Mouse (Mus musculus) limb, embryonic 14.5 days (tissue): ENCODE data around the gene Slc35b2. TPM values are rescaled to one million over a fixed set of nuclear protein-coding genes. Genes with fewer than 3 reads are reported as not detected.

Source experiments
- ATAC-seq: fragments of 200-750 bp; cut with Nextera tagmentation; 2 replicates; pipeline ENCODE4 v1.8.0; 2017; ENCODE audit warnings: low read depth, moderate number of reproducible peaks, moderate TSS enrichment; ENCODE audit not compliant: low FRiP score
- DNase-seq: peaks from one replicate; pipeline ENCODE4 v3.0.0-alpha.2; 2015; ENCODE audit warnings: low spot score
- H3K27ac ChIP-seq: fragments of 300-500 bp; sonication (generic); replicated peaks from 2 replicates; pipeline ENCODE4 v1.5.1; 2014; ENCODE audit warnings: low read depth, mild to moderate bottlenecking, low read length, moderate library complexity, mixed read lengths
- H3K27me3 ChIP-seq: fragments of 300-500 bp; sonication (generic); 2 replicates; pipeline ENCODE4 v1.6.1; 2014; ENCODE audit warnings: low read length, mixed read lengths; ENCODE audit not compliant: control insufficient read depth, insufficient read depth
- H3K36me3 ChIP-seq: fragments of 300-500 bp; sonication (generic); 2 replicates; pipeline ENCODE4 v1.6.1; 2014; ENCODE audit warnings: mild to moderate bottlenecking, low read length, moderate library complexity, mixed read lengths; ENCODE audit not compliant: control insufficient read depth, insufficient read depth
- H3K4me1 ChIP-seq: fragments of 300-500 bp; sonication (generic); 2 replicates; pipeline ENCODE4 v1.6.1; 2014; ENCODE audit warnings: antibody characterized with exemption, low read length, mixed read lengths; ENCODE audit not compliant: control insufficient read depth, insufficient read depth
- H3K4me2 ChIP-seq: fragments of 300-500 bp; sonication (generic); replicated peaks from 2 replicates; pipeline ENCODE4 v1.6.1; 2014; ENCODE audit warnings: low read depth, mild to moderate bottlenecking, low read length, moderate library complexity; ENCODE audit not compliant: severe bottlenecking
- H3K4me3 ChIP-seq: fragments of 300-500 bp; sonication (generic); replicated peaks from 2 replicates; pipeline ENCODE4 v1.5.1; 2014; ENCODE audit warnings: low read length
- H3K9ac ChIP-seq: fragments of 300-500 bp; sonication (generic); 2 replicates; pipeline ENCODE4 v1.6.1; 2014; ENCODE audit warnings: mild to moderate bottlenecking, low read depth, low read length, moderate library complexity; ENCODE audit not compliant: severe bottlenecking
- H3K9me3 ChIP-seq: fragments of 300-500 bp; sonication (generic); 2 replicates; pipeline ENCODE4 v1.6.1; 2016; ENCODE audit warnings: low read length; ENCODE audit not compliant: control insufficient read depth
- POLR2A ChIP-seq: fragments of 200-500 bp; IDR thresholded peaks from 2 replicates; pipeline ENCODE4 v1.8.0; 2012; ENCODE audit warnings: inconsistent platforms, mild to moderate bottlenecking, moderate library complexity, borderline replicate concordance; ENCODE audit not compliant: insufficient read depth, insufficient read length; ENCODE audit errors: extremely low read depth
- WGBS: fragments of 180-500 bp; shearing (Covaris S2); extraction: QIAGEN DNeasy Blood & Tissue Kit; methylation state at CpG from one replicate; pipeline ENCODE4 v1.1.7; 2014; 5-methylcytosine and 5-hydroxymethylcytosine counted together
- polyA plus RNA-seq, 2 experiments: library from polyadenylated mRNA; depleted of rRNA in 1 of 2; stranded (reverse) in 1 of 2; unstranded in 1 of 2; fragments of >200 nt; fragmentation: Nextera tagmentation in 1 of 2; extraction: Ambion mirVana in 1 of 2; gene quantifications; 2 replicates each; pipeline versions ENCODE4 v1.2.1 to v1.2.3; 2012 to 2014

Gene Slc35b2
- polyA plus RNA-seq, 2 experiments, result 96.9 to 138 TPM

DNA sequence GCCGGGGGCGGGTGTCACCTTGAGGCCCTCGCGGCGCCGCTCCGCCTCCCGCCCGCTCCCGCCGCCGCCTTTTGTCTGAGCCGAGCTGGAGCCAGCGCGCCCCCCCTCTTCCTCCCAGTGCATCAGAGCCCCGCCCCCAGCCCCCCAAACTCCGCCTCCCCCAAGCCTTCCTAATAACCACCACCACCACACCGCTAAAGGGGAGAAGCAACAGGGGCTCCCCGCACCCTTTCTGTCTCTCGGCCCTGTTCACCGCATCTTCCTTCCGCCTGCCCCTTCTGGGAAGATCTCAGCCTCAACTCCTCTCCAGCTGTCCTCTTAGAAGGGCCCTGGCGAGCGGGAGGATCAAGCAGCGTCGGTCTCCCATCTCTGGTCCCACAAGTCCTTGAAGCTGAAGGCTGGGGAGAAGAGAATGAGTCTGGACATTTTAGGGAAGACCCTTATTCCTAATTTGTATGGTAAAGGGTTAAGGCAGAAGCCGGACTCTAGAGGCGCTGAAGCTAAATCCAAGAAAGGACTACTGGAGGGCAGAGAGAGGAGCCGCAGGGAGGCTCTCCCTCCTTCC lies 14.0 kb upstream of the Slc35b2 start, which contains the start of gene Tmem151b:
Gene Tmem151b, minus strand, starts transcription at position 61 of the 565 bp plus-strand sequence.
- H3K4me3 ChIP-seq, result peak within 1 kb of the TSS; percentile 79
- H3K4me1 ChIP-seq, result peaks cover 9% of the 10 kb centered on the region; the same call in 1 of the 2 replicates
- TF ChIP-seq POLR2A, result no peak
- peak; percentile 69 for DNase-seq
- peak; percentile 53 for ATAC-seq
- H3K4me2 ChIP-seq, result peak within 1 kb of the TSS; percentile 82
- H3K36me3 ChIP-seq, result peaks cover 12% of the 10 kb centered on the region; the same call in 1 of the 2 replicates
- peak within 1 kb of the TSS; percentile 65 for H3K27ac ChIP-seq
- H3K27me3 ChIP-seq, result peaks cover 31% of the 10 kb centered on the region
- WGBS, result 1% methylated on average over 17 of the region's 29 CpGs
- H3K9me3 ChIP-seq, result no peaks in the 10 kb centered on the region
- H3K9ac ChIP-seq, result peak within 1 kb of the TSS; percentile 87

DNA sequence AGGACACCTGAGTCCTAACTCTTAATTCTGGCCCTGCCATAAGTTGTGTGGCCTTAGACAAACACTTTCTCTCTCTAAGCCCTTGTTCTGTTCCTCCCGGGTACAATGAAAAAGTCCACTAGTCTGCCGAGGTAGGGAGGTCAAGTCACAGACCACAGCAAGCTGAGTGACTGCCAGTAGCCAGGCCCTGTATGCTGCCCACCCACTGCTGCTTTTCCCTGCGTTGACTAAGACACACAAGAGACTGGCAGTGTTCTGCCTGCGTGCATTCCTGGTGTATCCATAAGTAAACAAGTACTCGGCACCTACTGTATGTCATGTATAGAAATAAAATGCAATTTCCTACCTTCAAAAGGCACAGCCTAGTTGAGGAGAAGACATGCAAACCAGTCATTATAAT lies 13.4 kb upstream of the Slc35b2 start:
- 30% methylated on average over 5 of the region's 5 CpGs for WGBS
- peaks cover 26% of the 10 kb centered on the region for H3K27me3 ChIP-seq
- H3K27ac ChIP-seq, result no peak overlapping the region
- TF ChIP-seq POLR2A, result no peak
- no peak for ATAC-seq
- peak overlapping the region; percentile 87; the same call in 1 of the 2 replicates for H3K9ac ChIP-seq
- H3K4me2 ChIP-seq, result peak overlapping the region; percentile 82
- DNase-seq, result no peak
- no peaks in the 10 kb centered on the region for H3K9me3 ChIP-seq
- H3K36me3 ChIP-seq, result peaks cover 9% of the 10 kb centered on the region; the same call in 1 of the 2 replicates
- peaks cover 9% of the 10 kb centered on the region; the same call in 1 of the 2 replicates for H3K4me1 ChIP-seq
- peak overlapping the region; percentile 79 for H3K4me3 ChIP-seq

- DNase-seq (no peak), ATAC-seq (no peak)
- no peak overlapping the region for H3K9ac ChIP-seq
- peaks cover 4% of the 10 kb centered on the region; the same call in 1 of the 2 replicates for H3K36me3 ChIP-seq
- no peak overlapping the region for H3K27ac ChIP-seq
- no peak overlapping the region for H3K4me2 ChIP-seq
- peaks cover 15% of the 10 kb centered on the region for H3K27me3 ChIP-seq
- H3K4me1 ChIP-seq, result peaks cover 14% of the 10 kb centered on the region
- H3K9me3 ChIP-seq, result no peaks in the 10 kb centered on the region
- H3K4me3 ChIP-seq, result no peak overlapping the region
- WGBS, result 46% methylated on average over 7 of the region's 7 CpGs
- no peak for TF ChIP-seq POLR2A
These were observed 12.4 kb upstream of the Slc35b2 start for GRCm38 (mm10) chr17:45551249-45551796.

DNA sequence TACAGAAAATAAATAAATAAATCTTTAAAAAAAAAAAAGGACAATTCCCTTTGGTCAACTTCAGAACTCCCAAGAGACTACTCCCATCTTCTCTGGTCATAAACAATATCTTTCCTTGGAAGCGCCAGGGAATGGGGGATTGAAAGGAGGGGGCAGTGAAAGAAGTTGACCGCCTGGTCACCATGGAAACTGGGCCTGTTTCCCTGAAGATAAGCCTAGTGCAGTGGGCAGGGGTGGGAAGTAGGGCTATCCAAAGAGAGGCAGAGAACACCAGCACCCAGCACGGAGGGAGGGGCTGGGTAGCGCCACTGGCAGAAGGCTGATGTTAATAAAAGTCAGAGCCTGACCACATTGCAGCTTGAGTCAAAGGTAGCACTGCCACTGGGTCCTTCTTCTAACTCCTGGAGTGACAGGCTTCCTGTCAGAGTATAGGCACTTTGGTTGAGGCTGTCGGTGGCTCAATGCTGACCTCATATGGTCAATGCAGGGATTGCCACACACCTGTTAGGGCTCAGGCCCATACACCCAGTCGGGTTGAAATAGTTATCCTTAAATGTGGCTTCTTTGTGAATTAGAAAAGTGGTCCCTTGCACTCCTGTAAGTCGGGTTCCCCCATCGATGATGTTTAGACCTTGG lies 11.7 kb upstream of the Slc35b2 start:
- WGBS, result 7% methylated on average over 8 of the region's 8 CpGs

DNA sequence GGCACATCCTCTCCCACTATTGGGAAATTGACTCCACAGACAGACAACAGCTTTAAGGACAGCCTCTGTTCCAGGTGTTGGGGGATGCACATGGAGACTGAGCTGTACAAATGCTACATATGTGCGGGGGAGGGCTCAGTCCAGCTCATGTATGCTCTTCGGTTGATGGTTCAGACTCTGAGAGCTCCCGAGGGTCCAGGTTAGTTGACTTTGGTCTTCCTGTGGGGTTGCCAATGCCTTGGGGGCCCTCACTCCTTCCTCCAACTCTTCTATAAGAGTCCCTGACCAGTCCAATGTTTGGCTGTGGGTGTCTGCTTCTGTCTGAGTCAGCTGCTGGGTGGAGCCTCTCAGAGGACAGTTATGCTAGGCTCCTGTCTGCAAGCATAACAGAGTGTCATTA lies 10.6 kb upstream of the Slc35b2 start:
- Histone ChIP-seq H3K9me3 (no peaks in the 10 kb centered on the region), H3K27me3 (no peaks in the 10 kb centered on the region), H3K4me1 (peaks cover 18% of the 10 kb centered on the region), H3K4me2 (no peak overlapping the region), H3K4me3 (no peak overlapping the region), H3K9ac (no peak overlapping the region), H3K36me3 (no peaks in the 10 kb centered on the region), H3K27ac (no peak overlapping the region)
- 82% methylated on average over 3 of the region's 3 CpGs for whole genome bisulfite sequencing
- ATAC-seq (no peak), DNase-seq (no peak)
- TF ChIP-seq POLR2A, result no peak

More for the DNA sequence above, 11.7 kb upstream of the Slc35b2 start:
- Histone ChIP-seq H3K27ac (no peak overlapping the region), H3K9me3 (no peaks in the 10 kb centered on the region), H3K9ac (no peak overlapping the region), H3K27me3 (peaks cover 9% of the 10 kb centered on the region), H3K4me1 (peaks cover 14% of the 10 kb centered on the region), H3K4me3 (no peak overlapping the region), H3K36me3 (no peaks in the 10 kb centered on the region), H3K4me2 (no peak overlapping the region)
- peak; percentile 74 for DNase-seq
- ATAC-seq, result peak; percentile 50; the same call in 1 of the 2 replicates
- TF ChIP-seq POLR2A, result no peak
